Mouse (Mus musculus): ENCODE measurements around the gene Tssc4.

- no peak for TF ChIP-seq CTCF (IDR thresholded peaks at IDR 0.05; ENCODE audit: low read depth)
- 0 out of 2 replicates have a peak, but pooled peaks have one; percentile 34 for TF ChIP-seq EP300 (IDR thresholded peaks at IDR 0.05; ENCODE audit: low read depth)
Measured at GRCm38 (mm10) chr7:143109696-143110095, 40.6 kb downstream of the Tssc4 start.

All from heart, postnatal 0 days (tissue).